Mouse (Mus musculus): Measurements from ENCODE around the gene Riox2.

GRCm38 (mm10) chr16:59515169-59515568, 43.6 kb downstream of the Riox2 start:
- no peak for TF ChIP-seq CTCF (IDR thresholded peaks at IDR 0.05; ENCODE audit: low read depth, low read length)
- no peak for TF ChIP-seq POLR2A (IDR thresholded peaks at IDR 0.05; ENCODE audit: insufficient read depth, low read length)

Measured in ES-Bruce4 (cell line).